Mouse (Mus musculus): Measurements from ENCODE around the gene Sgms1. TPM values are rescaled to one million over a fixed set of nuclear protein-coding genes. Genes with fewer than 3 reads are reported as not detected.

Gene Sgms1
- polyA plus RNA-seq, 1 experiment from 2014 or later: 21.5 TPM

- Histone ChIP-seq H3K4me2 (no peak overlapping the region), H3K4me3 (no peak overlapping the region), H3K9me3 (no peaks in the 10 kb centered on the region), H3K9ac (no peak overlapping the region), H3K36me3 (replicated peaks) (no peaks in the 10 kb centered on the region), H3K4me1 (no peaks in the 10 kb centered on the region), H3K27ac (no peak overlapping the region), H3K27me3 (replicated peaks) (no peaks in the 10 kb centered on the region)
- 89% methylated on average over 5 of the region's 5 CpGs for WGBS
- ATAC-seq (replicated peaks): no peak
These were observed 140.1 kb downstream of the Sgms1 start for GRCm38 (mm10) chr19:32249181-32250130.

- Histone ChIP-seq H3K4me2 (no peak overlapping the region), H3K9ac (no peak overlapping the region), H3K4me1 (no peaks in the 10 kb centered on the region), H3K4me3 (no peak overlapping the region), H3K9me3 (no peaks in the 10 kb centered on the region), H3K27ac (no peak overlapping the region), H3K27me3 (replicated peaks) (no peaks in the 10 kb centered on the region), H3K36me3 (replicated peaks) (no peaks in the 10 kb centered on the region)
- no peak for ATAC-seq (replicated peaks)
- WGBS: 81% methylated on average over 4 of the region's 4 CpGs
These were observed 144.6 kb downstream of the Sgms1 start for GRCm38 (mm10) chr19:32244881-32245280.

GRCm38 (mm10) chr19:32243246-32243645 is 146.3 kb downstream of the Sgms1 start:
- no peaks in the 10 kb centered on the region for H3K9me3 ChIP-seq
- no peak overlapping the region for H3K9ac ChIP-seq
- no peaks in the 10 kb centered on the region for H3K4me1 ChIP-seq
- no peaks in the 10 kb centered on the region for H3K27me3 ChIP-seq (replicated peaks)
- no peaks in the 10 kb centered on the region for H3K36me3 ChIP-seq (replicated peaks)
- H3K4me3 ChIP-seq: no peak overlapping the region
- H3K4me2 ChIP-seq: no peak overlapping the region
- ATAC-seq (replicated peaks): no peak
- no peak overlapping the region for H3K27ac ChIP-seq
- WGBS: 90% methylated on average over 9 of the region's 9 CpGs

- 90% methylated on average over 4 of the region's 4 CpGs for WGBS
- Histone ChIP-seq H3K4me1 (no peaks in the 10 kb centered on the region), H3K9me3 (no peaks in the 10 kb centered on the region), H3K9ac (no peak overlapping the region), H3K27ac (no peak overlapping the region), H3K4me3 (no peak overlapping the region), H3K4me2 (no peak overlapping the region), H3K27me3 (replicated peaks) (no peaks in the 10 kb centered on the region), H3K36me3 (replicated peaks) (no peaks in the 10 kb centered on the region)
- no peak for ATAC-seq (replicated peaks)
These were observed 147.4 kb downstream of the Sgms1 start for GRCm38 (mm10) chr19:32242153-32242552.

- Histone ChIP-seq H3K27me3 (replicated peaks) (no peaks in the 10 kb centered on the region), H3K9me3 (no peaks in the 10 kb centered on the region), H3K4me1 (no peaks in the 10 kb centered on the region), H3K27ac (no peak overlapping the region), H3K4me3 (no peak overlapping the region), H3K36me3 (replicated peaks) (no peaks in the 10 kb centered on the region), H3K9ac (no peak overlapping the region), H3K4me2 (no peak overlapping the region)
- ATAC-seq (replicated peaks): no peak
- 70% methylated on average over 8 of the region's 8 CpGs for WGBS
These were observed 149.0 kb downstream of the Sgms1 start for GRCm38 (mm10) chr19:32240417-32240990.

GRCm38 (mm10) chr19:32239925-32240324 is 149.6 kb downstream of the Sgms1 start:
- H3K27ac ChIP-seq: no peak overlapping the region
- no peak overlapping the region for H3K4me3 ChIP-seq
- no peaks in the 10 kb centered on the region for H3K27me3 ChIP-seq (replicated peaks)
- H3K9ac ChIP-seq: no peak overlapping the region
- WGBS: 92% methylated on average over 4 of the region's 4 CpGs
- H3K9me3 ChIP-seq: no peaks in the 10 kb centered on the region
- no peaks in the 10 kb centered on the region for H3K4me1 ChIP-seq
- no peak overlapping the region for H3K4me2 ChIP-seq
- no peaks in the 10 kb centered on the region for H3K36me3 ChIP-seq (replicated peaks)
- ATAC-seq (replicated peaks): no peak

- Histone ChIP-seq H3K27ac (no peak overlapping the region), H3K4me3 (no peak overlapping the region), H3K4me1 (no peaks in the 10 kb centered on the region), H3K9ac (no peak overlapping the region), H3K4me2 (no peak overlapping the region), H3K9me3 (no peaks in the 10 kb centered on the region), H3K27me3 (replicated peaks) (no peaks in the 10 kb centered on the region), H3K36me3 (replicated peaks) (no peaks in the 10 kb centered on the region)
- no peak for ATAC-seq (replicated peaks)
- WGBS: 93% methylated on average over 5 of the region's 6 CpGs
These were observed 150.1 kb downstream of the Sgms1 start for GRCm38 (mm10) chr19:32239459-32239792.

- Histone ChIP-seq H3K4me3 (no peak overlapping the region), H3K9me3 (no peaks in the 10 kb centered on the region), H3K36me3 (replicated peaks) (no peaks in the 10 kb centered on the region), H3K27ac (no peak overlapping the region), H3K4me1 (no peaks in the 10 kb centered on the region), H3K27me3 (replicated peaks) (no peaks in the 10 kb centered on the region), H3K9ac (no peak overlapping the region), H3K4me2 (no peak overlapping the region)
- no peak for ATAC-seq (replicated peaks)
- 88% methylated on average over 11 of the region's 11 CpGs for WGBS
These were observed 150.6 kb downstream of the Sgms1 start for GRCm38 (mm10) chr19:32238722-32239458.

- Histone ChIP-seq H3K27me3 (replicated peaks) (no peaks in the 10 kb centered on the region), H3K4me1 (no peaks in the 10 kb centered on the region), H3K4me2 (no peak overlapping the region), H3K4me3 (no peak overlapping the region), H3K36me3 (replicated peaks) (no peaks in the 10 kb centered on the region), H3K27ac (no peak overlapping the region), H3K9me3 (no peaks in the 10 kb centered on the region), H3K9ac (no peak overlapping the region)
- WGBS: 50% methylated on average over 5 of the region's 5 CpGs
- ATAC-seq (replicated peaks): no peak
These were observed 151.8 kb downstream of the Sgms1 start for GRCm38 (mm10) chr19:32237685-32238084.

- 81% methylated on average over 3 of the region's 3 CpGs for WGBS
- no peak for ATAC-seq (replicated peaks)
These were observed 152.3 kb downstream of the Sgms1 start for GRCm38 (mm10) chr19:32237173-32237583.

GRCm38 (mm10) chr19:32234717-32235434 is 154.6 kb downstream of the Sgms1 start:
- WGBS: 84% methylated on average over 6 of the region's 6 CpGs
- ATAC-seq (replicated peaks): no peak

More at GRCm38 (mm10) chr19:32237173-32237583, 152.3 kb downstream of the Sgms1 start:
- Histone ChIP-seq H3K4me1 (no peaks in the 10 kb centered on the region), H3K4me3 (no peak overlapping the region), H3K9ac (no peak overlapping the region), H3K27ac (no peak overlapping the region), H3K27me3 (replicated peaks) (no peaks in the 10 kb centered on the region), H3K4me2 (no peak overlapping the region), H3K36me3 (replicated peaks) (no peaks in the 10 kb centered on the region), H3K9me3 (no peaks in the 10 kb centered on the region)

GRCm38 (mm10) chr19:32231292-32231691 is 158.2 kb downstream of the Sgms1 start:
- no peak overlapping the region for H3K27ac ChIP-seq
- no peaks in the 10 kb centered on the region for H3K27me3 ChIP-seq (replicated peaks)
- H3K9me3 ChIP-seq: no peaks in the 10 kb centered on the region
- no peak overlapping the region for H3K4me3 ChIP-seq
- ATAC-seq (replicated peaks): no peak
- no peak overlapping the region for H3K9ac ChIP-seq
- H3K36me3 ChIP-seq (replicated peaks): no peaks in the 10 kb centered on the region
- 78% methylated on average over 10 of the region's 10 CpGs for WGBS
- H3K4me1 ChIP-seq: no peaks in the 10 kb centered on the region
- no peak overlapping the region for H3K4me2 ChIP-seq

More at GRCm38 (mm10) chr19:32234717-32235434, 154.6 kb downstream of the Sgms1 start:
- no peaks in the 10 kb centered on the region for H3K4me1 ChIP-seq
- H3K9me3 ChIP-seq: no peaks in the 10 kb centered on the region
- no peak overlapping the region for H3K27ac ChIP-seq
- H3K4me2 ChIP-seq: no peak overlapping the region
- H3K9ac ChIP-seq: no peak overlapping the region
- no peaks in the 10 kb centered on the region for H3K27me3 ChIP-seq (replicated peaks)
- no peak overlapping the region for H3K4me3 ChIP-seq
- no peaks in the 10 kb centered on the region for H3K36me3 ChIP-seq (replicated peaks)

Measured in midbrain, embryonic 15.5 days (tissue).